Mouse (Mus musculus) midbrain, embryonic 16.5 days (tissue): ENCODE results near the gene Dcaf5. TPM values are rescaled to one million over a fixed set of nuclear protein-coding genes. Genes with fewer than 3 reads are reported as not detected.

ENCODE experiments used
- ATAC-seq: fragments of 200-750 bp; cut with Nextera tagmentation; 2 replicates; pipeline ENCODE4 v1.8.0; 2017; ENCODE audit warnings: moderate TSS enrichment
- H3K27ac ChIP-seq: fragments of 300-500 bp; sonication (generic); 2 replicates; pipeline ENCODE4 v1.5.1; 2014; ENCODE audit warnings: mild to moderate bottlenecking, low read length, mixed read lengths
- H3K27me3 ChIP-seq: fragments of 300-500 bp; sonication (generic); 2 replicates; pipeline ENCODE4 v1.6.1; 2014; ENCODE audit warnings: low read depth, low read length, mixed read lengths; ENCODE audit not compliant: control insufficient read depth, insufficient read depth
- H3K36me3 ChIP-seq: fragments of 300-500 bp; sonication (generic); 2 replicates; pipeline ENCODE4 v1.6.1; 2014; ENCODE audit warnings: mild to moderate bottlenecking, low read length, moderate library complexity, mixed read lengths; ENCODE audit not compliant: control insufficient read depth, insufficient read depth
- H3K4me1 ChIP-seq: fragments of 300-500 bp; sonication (generic); 2 replicates; pipeline ENCODE4 v1.6.1; 2014; ENCODE audit warnings: mild to moderate bottlenecking, low read length, mixed read lengths; ENCODE audit not compliant: control insufficient read depth, insufficient read depth
- H3K4me2 ChIP-seq: fragments of 300-500 bp; sonication (generic); 2 replicates; pipeline ENCODE4 v1.6.1; 2014; ENCODE audit warnings: mild to moderate bottlenecking, low read length, mixed read lengths
- H3K4me3 ChIP-seq: fragments of 300-500 bp; sonication (generic); 2 replicates; pipeline ENCODE4 v1.5.1; 2014; ENCODE audit warnings: low read depth, mild to moderate bottlenecking, low read length, moderate library complexity, mixed read lengths
- H3K9ac ChIP-seq: fragments of 300-500 bp; sonication (generic); 2 replicates; pipeline ENCODE4 v1.6.1; 2014; ENCODE audit warnings: low read depth, low read length, mixed read lengths
- H3K9me3 ChIP-seq: fragments of 300-500 bp; sonication (generic); replicated peaks from 2 replicates; pipeline ENCODE4 v1.6.1; 2014; ENCODE audit warnings: mild to moderate bottlenecking, low read length, mixed read lengths; ENCODE audit not compliant: control insufficient read depth, poor library complexity, severe bottlenecking
- WGBS: fragments of 180-500 bp; shearing (Covaris S2); extraction: QIAGEN DNeasy Blood & Tissue Kit; methylation state at CpG from one replicate; pipeline ENCODE4 v1.1.7; 2014; 5-methylcytosine and 5-hydroxymethylcytosine counted together
- polyA plus RNA-seq: library from polyadenylated mRNA; unstranded; fragments of >200 nt; fragmentation: Nextera tagmentation; extraction: Ambion mirVana; gene quantifications from 2 replicates; pipeline ENCODE4 v1.2.1, GENCODE M21; 2015

The Dcaf5 gene
- polyA plus RNA-seq, 1 experiment from 2014 or later = 25.0 TPM

GRCm38 (mm10) chr12:80395270-80395669 is 41.1 kb downstream of the Dcaf5 start:
- no peak for ATAC-seq
- H3K4me1 ChIP-seq = no peaks in the 10 kb centered on the region
- no peak overlapping the region for H3K9ac ChIP-seq
- H3K27me3 ChIP-seq = no peaks in the 10 kb centered on the region
- H3K4me2 ChIP-seq = no peak overlapping the region
- H3K4me3 ChIP-seq = no peak overlapping the region
- H3K27ac ChIP-seq = no peak overlapping the region
- WGBS = 93% methylated on average over 4 of the region's 4 CpGs
- H3K9me3 ChIP-seq = no peaks in the 10 kb centered on the region
- H3K36me3 ChIP-seq = peaks cover 32% of the 10 kb centered on the region

- H3K27ac ChIP-seq = no peak overlapping the region
- H3K4me3 ChIP-seq = no peak overlapping the region
- no peak overlapping the region for H3K4me2 ChIP-seq
- no peaks in the 10 kb centered on the region for H3K9me3 ChIP-seq
- H3K9ac ChIP-seq = no peak overlapping the region
- 88% methylated on average over 2 of the region's 2 CpGs for WGBS
- no peaks in the 10 kb centered on the region for H3K27me3 ChIP-seq
- ATAC-seq = no peak
- no peaks in the 10 kb centered on the region for H3K4me1 ChIP-seq
- peaks cover 32% of the 10 kb centered on the region for H3K36me3 ChIP-seq
These were observed 42.4 kb downstream of the Dcaf5 start for GRCm38 (mm10) chr12:80394045-80394444.

- no peak overlapping the region for H3K27ac ChIP-seq
- H3K4me1 ChIP-seq = no peaks in the 10 kb centered on the region
- WGBS = 61% methylated on average over 3 of the region's 3 CpGs
These were observed 47.0 kb downstream of the Dcaf5 start for GRCm38 (mm10) chr12:80389448-80389847.

GRCm38 (mm10) chr12:80387326-80387725 is 49.1 kb downstream of the Dcaf5 start:
- Histone ChIP-seq H3K9me3 (no peaks in the 10 kb centered on the region), H3K27me3 (no peaks in the 10 kb centered on the region), H3K4me3 (no peak overlapping the region), H3K27ac (no peak overlapping the region), H3K36me3 (peaks cover 5% of the 10 kb centered on the region; the same call in 1 of the 2 replicates), H3K4me1 (no peaks in the 10 kb centered on the region), H3K9ac (no peak overlapping the region), H3K4me2 (no peak overlapping the region)
- WGBS = 96% methylated on average over 5 of the region's 5 CpGs
- ATAC-seq = no peak

More at GRCm38 (mm10) chr12:80389448-80389847, 47.0 kb downstream of the Dcaf5 start:
- Histone ChIP-seq H3K36me3 (peaks cover 9% of the 10 kb centered on the region; the same call in 1 of the 2 replicates), H3K9me3 (no peaks in the 10 kb centered on the region), H3K4me2 (no peak overlapping the region), H3K27me3 (no peaks in the 10 kb centered on the region), H3K4me3 (no peak overlapping the region), H3K9ac (no peak overlapping the region)
- ATAC-seq = no peak

GRCm38 (mm10) chr12:80385361-80385760 is 51.0 kb downstream of the Dcaf5 start:
- Histone ChIP-seq H3K9ac (no peak overlapping the region), H3K36me3 (peaks cover 3% of the 10 kb centered on the region; the same call in 1 of the 2 replicates), H3K27ac (no peak overlapping the region), H3K4me3 (no peak overlapping the region), H3K4me1 (no peaks in the 10 kb centered on the region), H3K27me3 (no peaks in the 10 kb centered on the region), H3K9me3 (no peaks in the 10 kb centered on the region), H3K4me2 (no peak overlapping the region)
- no peak for ATAC-seq
- 85% methylated on average over 1 of the region's 1 CpGs for WGBS

GRCm38 (mm10) chr12:80383478-80383877 is 52.9 kb downstream of the Dcaf5 start:
- Histone ChIP-seq H3K4me3 (no peak overlapping the region), H3K4me1 (no peaks in the 10 kb centered on the region), H3K27ac (no peak overlapping the region), H3K9ac (no peak overlapping the region), H3K9me3 (no peaks in the 10 kb centered on the region), H3K27me3 (no peaks in the 10 kb centered on the region), H3K36me3 (peaks cover 3% of the 10 kb centered on the region; the same call in 1 of the 2 replicates), H3K4me2 (no peak overlapping the region)
- ATAC-seq = no peak
- WGBS = 91% methylated on average over 8 of the region's 8 CpGs

GRCm38 (mm10) chr12:80382794-80383193 is 53.6 kb downstream of the Dcaf5 start:
- Histone ChIP-seq H3K27ac (no peak overlapping the region), H3K4me1 (no peaks in the 10 kb centered on the region), H3K27me3 (no peaks in the 10 kb centered on the region), H3K9me3 (no peaks in the 10 kb centered on the region), H3K36me3 (peaks cover 3% of the 10 kb centered on the region; the same call in 1 of the 2 replicates), H3K4me3 (no peak overlapping the region), H3K4me2 (no peak overlapping the region), H3K9ac (no peak overlapping the region)
- no peak for ATAC-seq
- WGBS = 89% methylated on average over 2 of the region's 2 CpGs

GRCm38 (mm10) chr12:80379831-80380457 is 56.5 kb downstream of the Dcaf5 start:
- no peak overlapping the region for H3K4me3 ChIP-seq
- peak; percentile 88 for ATAC-seq
- no peak overlapping the region for H3K9ac ChIP-seq
- no peak overlapping the region for H3K4me2 ChIP-seq
- H3K9me3 ChIP-seq = no peaks in the 10 kb centered on the region
- H3K27me3 ChIP-seq = no peaks in the 10 kb centered on the region
- peak overlapping the region; percentile 41; the same call in 1 of the 2 replicates for H3K27ac ChIP-seq
- H3K36me3 ChIP-seq = peaks cover 8% of the 10 kb centered on the region
- WGBS = 90% methylated on average over 10 of the region's 10 CpGs
- H3K4me1 ChIP-seq = no peaks in the 10 kb centered on the region

GRCm38 (mm10) chr12:80379393-80379792 is 57.0 kb downstream of the Dcaf5 start:
- no peak overlapping the region for H3K4me2 ChIP-seq
- no peak for ATAC-seq
- no peak overlapping the region for H3K9ac ChIP-seq
- peak overlapping the region; percentile 41; the same call in 1 of the 2 replicates for H3K27ac ChIP-seq
- no peaks in the 10 kb centered on the region for H3K4me1 ChIP-seq
- peaks cover 8% of the 10 kb centered on the region for H3K36me3 ChIP-seq
- 64% methylated on average over 4 of the region's 4 CpGs for WGBS
- H3K9me3 ChIP-seq = no peaks in the 10 kb centered on the region
- no peaks in the 10 kb centered on the region for H3K27me3 ChIP-seq
- H3K4me3 ChIP-seq = no peak overlapping the region
